Mouse (Mus musculus) megakaryocyte, embryonic 14.5 days (primary cell): Measurements from ENCODE around the gene Col25a1. TPM values are rescaled to one million over a fixed set of nuclear protein-coding genes. Genes with fewer than 3 reads are reported as not detected.

Experiments
- H3K27me3 ChIP-seq: replicated peaks from 2 replicates; pipeline ENCODE3; 2012; ENCODE audit warnings: inconsistent platforms
- H3K36me3 ChIP-seq: replicated peaks from 2 replicates; pipeline ENCODE3; 2012; ENCODE audit warnings: low read length, inconsistent platforms, mixed read lengths
- H3K4me1 ChIP-seq: 2 replicates; pipeline ENCODE4 v1.6.1; 2012; ENCODE audit warnings: inconsistent platforms
- H3K4me3 ChIP-seq: replicated peaks from 2 replicates; pipeline ENCODE3; 2012; ENCODE audit warnings: moderate library complexity, mild to moderate bottlenecking, inconsistent platforms
- H3K9me3 ChIP-seq: 2 replicates; pipeline ENCODE4 v1.6.1; 2012; ENCODE audit warnings: inconsistent platforms
- FLI1 ChIP-seq: IDR thresholded peaks from 2 replicates; pipeline ENCODE4 v1.6.1; 2012; ENCODE audit warnings: low read length, inconsistent platforms, mixed read lengths
- GATA1 ChIP-seq: IDR thresholded peaks from 3 replicates; pipeline ENCODE4 v1.6.1; 2012; ENCODE audit warnings: mixed read lengths, low read length, inconsistent platforms, borderline replicate concordance
- polyA plus RNA-seq: library from polyadenylated mRNA; stranded (reverse); fragments of >175 nt; gene quantifications from 2 replicates; pipeline ENCODE4 v1.2.3, GENCODE M21; 2012; ENCODE audit warnings: low replicate concordance; ENCODE audit not compliant: insufficient read depth

Col25a1 gene
- polyA plus RNA-seq, 1 experiment = 0.06 TPM

- Histone ChIP-seq H3K9me3 (peaks cover 3% of the 10 kb centered on the region), H3K4me3 (no peak overlapping the region), H3K4me1 (no peaks in the 10 kb centered on the region), H3K27me3 (no peaks in the 10 kb centered on the region), H3K36me3 (no peaks in the 10 kb centered on the region)
- no peak for TF ChIP-seq GATA1
- no peak for TF ChIP-seq FLI1
These were observed 443.4 kb downstream of the Col25a1 start for GRCm38 (mm10) chr3:130574652-130575051.

DNA sequence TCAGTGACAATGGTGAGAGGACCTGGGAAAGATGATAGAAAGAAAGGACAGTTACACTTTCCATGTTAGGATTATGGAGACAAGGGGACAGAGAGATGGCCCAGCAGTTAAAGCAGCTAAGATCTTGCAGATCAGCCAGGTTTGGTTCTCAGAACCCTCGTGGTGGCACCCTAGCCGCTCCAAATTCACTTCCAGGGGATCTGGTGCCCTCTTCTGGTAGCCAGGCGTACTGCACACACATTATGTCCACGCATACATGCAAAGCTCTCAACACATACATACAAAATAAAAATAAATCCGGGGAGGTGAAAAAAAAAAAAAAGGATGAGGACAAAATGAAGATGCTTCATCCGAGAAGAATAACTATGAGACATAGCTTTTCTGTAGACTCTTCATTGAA, 445.4 kb downstream of the Col25a1 start:
- H3K4me1 ChIP-seq = no peaks in the 10 kb centered on the region
- H3K4me3 ChIP-seq = no peak overlapping the region
- H3K36me3 ChIP-seq = no peaks in the 10 kb centered on the region
- TF ChIP-seq GATA1 = no peak
- TF ChIP-seq FLI1 = no peak
- no peaks in the 10 kb centered on the region for H3K27me3 ChIP-seq
- peaks cover 3% of the 10 kb centered on the region for H3K9me3 ChIP-seq

- no peaks in the 10 kb centered on the region for H3K36me3 ChIP-seq
- no peak overlapping the region for H3K4me3 ChIP-seq
- H3K27me3 ChIP-seq = no peaks in the 10 kb centered on the region
- TF ChIP-seq GATA1 (no peak), FLI1 (no peak)
- H3K4me1 ChIP-seq = no peaks in the 10 kb centered on the region
- H3K9me3 ChIP-seq = peaks cover 3% of the 10 kb centered on the region
These were observed 448.2 kb downstream of the Col25a1 start for GRCm38 (mm10) chr3:130579501-130579900.

GRCm38 (mm10) chr3:130581577-130581976, 450.3 kb downstream of the Col25a1 start:
- Histone ChIP-seq H3K27me3 (no peaks in the 10 kb centered on the region), H3K4me3 (no peak overlapping the region), H3K4me1 (no peaks in the 10 kb centered on the region), H3K36me3 (no peaks in the 10 kb centered on the region), H3K9me3 (peaks cover 2% of the 10 kb centered on the region)
- TF ChIP-seq GATA1 (no peak), FLI1 (no peak)

GRCm38 (mm10) chr3:130582903-130583664, 451.8 kb downstream of the Col25a1 start:
- Histone ChIP-seq H3K4me1 (no peaks in the 10 kb centered on the region), H3K9me3 (peaks cover 5% of the 10 kb centered on the region; the same call in 1 of the 2 replicates), H3K36me3 (no peaks in the 10 kb centered on the region), H3K4me3 (no peak overlapping the region), H3K27me3 (no peaks in the 10 kb centered on the region)
- TF ChIP-seq FLI1 = no peak
- no peak for TF ChIP-seq GATA1

DNA sequence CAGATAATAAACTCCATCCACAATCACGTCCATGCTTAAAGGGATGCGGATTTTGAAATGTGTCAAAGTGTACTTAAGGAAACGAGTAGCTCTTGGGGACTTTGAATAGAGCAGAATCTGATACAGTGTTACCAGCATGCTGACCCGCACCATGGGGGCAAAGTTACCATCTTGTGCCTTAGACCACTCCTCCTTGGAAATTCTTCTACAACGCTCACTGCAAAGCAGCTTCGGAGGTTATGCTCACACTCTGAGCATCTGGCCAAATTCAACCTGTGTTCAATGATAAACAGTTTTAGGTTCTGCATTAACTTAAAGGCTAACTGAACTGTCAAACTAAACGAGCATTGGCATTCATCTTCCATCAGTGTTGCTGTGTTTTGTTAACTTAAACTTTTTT, 452.7 kb downstream of the Col25a1 start:
- Histone ChIP-seq H3K4me1 (no peaks in the 10 kb centered on the region), H3K4me3 (no peak overlapping the region), H3K27me3 (no peaks in the 10 kb centered on the region), H3K9me3 (peaks cover 7% of the 10 kb centered on the region; the same call in 1 of the 2 replicates), H3K36me3 (no peaks in the 10 kb centered on the region)
- TF ChIP-seq GATA1 (no peak), FLI1 (no peak)

DNA sequence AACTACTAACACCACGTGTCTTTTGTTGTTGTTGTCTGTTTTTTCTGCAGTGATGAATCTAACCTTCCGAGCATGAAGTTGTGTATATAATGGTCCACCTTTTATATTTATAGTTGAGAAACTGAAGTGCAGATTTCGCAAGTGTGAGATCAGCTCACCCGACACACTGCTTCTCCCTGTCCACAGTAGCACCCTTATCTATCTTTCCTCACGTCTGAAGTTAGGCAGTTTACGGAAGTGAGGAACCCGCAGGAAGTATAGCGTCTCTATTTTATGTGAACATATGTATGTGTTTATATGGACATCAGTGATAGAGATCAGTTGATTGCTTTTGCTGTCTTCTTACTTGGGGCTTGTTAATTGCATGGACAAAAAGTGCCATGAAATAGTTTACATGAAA, 463.7 kb downstream of the Col25a1 start:
- Histone ChIP-seq H3K4me1 (peaks cover 5% of the 10 kb centered on the region; the same call in 1 of the 2 replicates), H3K4me3 (no peak overlapping the region), H3K27me3 (no peaks in the 10 kb centered on the region), H3K9me3 (peaks cover 9% of the 10 kb centered on the region; the same call in 1 of the 2 replicates), H3K36me3 (no peaks in the 10 kb centered on the region)
- TF ChIP-seq GATA1 (no peak), FLI1 (no peak)

DNA sequence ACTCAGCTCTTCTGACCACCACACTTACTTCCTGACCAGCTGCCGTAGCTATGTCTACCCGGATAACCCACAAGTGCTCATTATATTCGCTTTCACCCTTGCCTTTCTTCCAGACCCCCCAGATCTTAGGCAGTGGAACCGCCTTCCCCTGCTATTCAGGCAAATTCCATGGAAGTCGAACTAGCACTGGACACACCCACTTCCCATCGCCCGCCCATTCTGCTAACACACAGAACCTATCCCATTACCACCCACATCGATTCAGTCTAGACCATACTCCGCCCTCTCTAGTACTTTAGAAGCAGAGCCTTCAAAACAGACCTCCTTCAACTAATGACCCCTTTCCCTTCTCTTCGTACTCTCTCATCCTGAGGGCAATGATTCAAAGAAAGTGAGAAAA, 470.2 kb downstream of the Col25a1 start:
- Histone ChIP-seq H3K9me3 (peaks cover 9% of the 10 kb centered on the region; the same call in 1 of the 2 replicates), H3K27me3 (no peaks in the 10 kb centered on the region), H3K36me3 (no peaks in the 10 kb centered on the region), H3K4me3 (no peak overlapping the region), H3K4me1 (no peaks in the 10 kb centered on the region)
- no peak for TF ChIP-seq GATA1
- no peak for TF ChIP-seq FLI1

DNA sequence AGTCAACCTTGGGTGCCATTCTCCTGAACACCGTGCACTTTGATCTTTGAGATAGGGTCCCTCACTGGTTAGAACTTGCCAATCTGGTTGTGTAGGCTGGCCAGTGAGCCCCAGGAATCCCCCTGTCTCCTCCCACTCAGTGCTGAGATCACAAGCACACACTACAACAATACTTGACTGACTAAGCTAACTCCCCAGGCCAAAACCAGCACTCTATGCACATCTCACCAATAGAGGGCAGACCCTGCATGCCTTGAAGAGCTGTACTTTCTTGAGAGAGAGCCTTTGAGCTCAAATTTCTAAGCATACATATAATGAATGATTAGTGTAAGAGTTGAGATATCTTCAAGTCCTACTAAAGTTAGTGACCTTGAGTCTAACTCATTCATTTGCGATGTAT, 476.6 kb downstream of the Col25a1 start:
- Histone ChIP-seq H3K27me3 (no peaks in the 10 kb centered on the region), H3K4me3 (no peak overlapping the region), H3K9me3 (peaks cover 9% of the 10 kb centered on the region; the same call in 1 of the 2 replicates), H3K36me3 (no peaks in the 10 kb centered on the region), H3K4me1 (no peaks in the 10 kb centered on the region)
- no peak for TF ChIP-seq FLI1
- no peak for TF ChIP-seq GATA1

GRCm38 (mm10) chr3:130614444-130614843, 483.1 kb downstream of the Col25a1 start:
- Histone ChIP-seq H3K4me3 (peak overlapping the region; percentile 39), H3K27me3 (peaks cover 7% of the 10 kb centered on the region), H3K36me3 (no peaks in the 10 kb centered on the region), H3K4me1 (peaks cover 5% of the 10 kb centered on the region; the same call in 1 of the 2 replicates), H3K9me3 (0 out of 2 replicates have a peak, but pooled peaks cover 4% of the 10 kb centered on the region)
- no peak for TF ChIP-seq GATA1
- no peak for TF ChIP-seq FLI1
